Mouse (Mus musculus) lung, postnatal 0 days (tissue): Measurements from ENCODE around the gene Nfyc. TPM values are rescaled to one million over a fixed set of nuclear protein-coding genes. Genes with fewer than 3 reads are reported as not detected.

ENCODE experiments used
- ATAC-seq: fragments of 200-750 bp; cut with Nextera tagmentation; 2 replicates; pipeline ENCODE4 v1.8.0; 2017; ENCODE audit warnings: moderate library complexity
- DNase-seq: peaks from one replicate; pipeline ENCODE4 v3.0.0-alpha.2; 2016; ENCODE audit warnings: low spot score
- H3K27ac ChIP-seq: fragments of 300-500 bp; sonication (generic); 2 replicates; pipeline ENCODE4 v1.5.1; 2014; ENCODE audit warnings: antibody characterized with exemption, mild to moderate bottlenecking, low read length, mixed read lengths
- H3K27me3 ChIP-seq: fragments of 300-500 bp; sonication (generic); replicated peaks from 2 replicates; pipeline ENCODE4 v1.6.1; 2014; ENCODE audit warnings: low read length, mixed read lengths; ENCODE audit not compliant: insufficient read depth
- H3K36me3 ChIP-seq: fragments of 300-500 bp; sonication (generic); 2 replicates; pipeline ENCODE4 v1.6.1; 2014; ENCODE audit warnings: low read length, mixed read lengths; ENCODE audit not compliant: insufficient read depth
- H3K4me1 ChIP-seq: fragments of 300-500 bp; sonication (generic); 2 replicates; pipeline ENCODE4 v1.6.1; 2014; ENCODE audit warnings: antibody characterized with exemption, low read depth, low read length, mixed read lengths; ENCODE audit not compliant: insufficient read depth
- H3K4me2 ChIP-seq: fragments of 300-500 bp; sonication (generic); replicated peaks from 2 replicates; pipeline ENCODE4 v1.6.1; 2014; ENCODE audit warnings: low read depth, mild to moderate bottlenecking, low read length, moderate library complexity, mixed read lengths
- H3K4me3 ChIP-seq: fragments of 300-500 bp; sonication (generic); 2 replicates; pipeline ENCODE4 v1.5.1; 2014; ENCODE audit warnings: low read depth, low read length
- H3K9ac ChIP-seq: fragments of 300-500 bp; sonication (generic); replicated peaks from 2 replicates; pipeline ENCODE4 v1.6.1; 2014; ENCODE audit warnings: low read depth, mild to moderate bottlenecking
- H3K9me3 ChIP-seq: fragments of 300-500 bp; sonication (generic); 2 replicates; pipeline ENCODE4 v1.6.1; 2016; ENCODE audit warnings: low read length, mixed read lengths
- CTCF ChIP-seq: IDR thresholded peaks from 2 replicates; pipeline ENCODE4 v1.5.1; 2016; ENCODE audit warnings: antibody characterized with exemption, mild to moderate bottlenecking
- EP300 ChIP-seq: IDR thresholded peaks from 2 replicates; pipeline ENCODE4 v1.6.1; 2016; ENCODE audit warnings: antibody characterized with exemption, mild to moderate bottlenecking, control low read depth
- WGBS: fragments of 180-500 bp; shearing (Covaris S2); extraction: QIAGEN DNeasy Blood & Tissue Kit; methylation state at CpG from one replicate; pipeline ENCODE4 v1.1.7; 2014; 5-methylcytosine and 5-hydroxymethylcytosine counted together
- polyA plus RNA-seq: library from polyadenylated mRNA; unstranded; fragments of >200 nt; fragmentation: Nextera tagmentation; extraction: Ambion mirVana; gene quantifications from 2 replicates; pipeline ENCODE4 v1.2.1, GENCODE M21; 2015

The Nfyc gene
- polyA plus RNA-seq, 1 experiment from 2014 or later: 54.5 TPM

- Histone ChIP-seq H3K4me1 (peaks cover 2% of the 10 kb centered on the region; the same call in 1 of the 2 replicates), H3K36me3 (no peaks in the 10 kb centered on the region), H3K4me3 (peak within 1 kb of the TSS; percentile 69), H3K9ac (no peak within 1 kb of the TSS), H3K27me3 (peaks cover 31% of the 10 kb centered on the region), H3K9me3 (no peaks in the 10 kb centered on the region), H3K27ac (no peak within 1 kb of the TSS), H3K4me2 (peak within 1 kb of the TSS; percentile 100)
- no peak for DNase-seq
- TF ChIP-seq CTCF: no peak
- TF ChIP-seq EP300: no peak
- no peak for ATAC-seq
- 5% methylated on average over 41 of the region's 42 CpGs for WGBS
These were observed 83.2 kb downstream of the Nfyc start, which contains the start of gene Kcnq4 for GRCm38 (mm10) chr4:120747941-120748866. Gene Kcnq4, minus strand, starts transcription at chr4:120748612.

- DNase-seq (peak; percentile 34), ATAC-seq (peak; percentile 60)
These were observed 84.1 kb downstream of the Nfyc start for GRCm38 (mm10) chr4:120747243-120747792.

GRCm38 (mm10) chr4:120746552-120747150 is 84.7 kb downstream of the Nfyc start:
- H3K27me3 ChIP-seq: peaks cover 31% of the 10 kb centered on the region
- DNase-seq: peak; percentile 26
- no peaks in the 10 kb centered on the region for H3K36me3 ChIP-seq

More at GRCm38 (mm10) chr4:120747243-120747792, 84.1 kb downstream of the Nfyc start:
- H3K36me3 ChIP-seq: no peaks in the 10 kb centered on the region
- TF ChIP-seq CTCF (no peak), EP300 (no peak)
- H3K4me1 ChIP-seq: peaks cover 2% of the 10 kb centered on the region; the same call in 1 of the 2 replicates
- no peaks in the 10 kb centered on the region for H3K9me3 ChIP-seq
- H3K27me3 ChIP-seq: peaks cover 31% of the 10 kb centered on the region
- peak overlapping the region; percentile 33; the same call in 1 of the 2 replicates for H3K27ac ChIP-seq
- H3K9ac ChIP-seq: 0 out of 2 replicates have a peak overlapping the region, but pooled peaks have one; percentile 4
- H3K4me2 ChIP-seq: peak overlapping the region; percentile 100
- 0% methylated on average over 23 of the region's 75 CpGs for WGBS
- H3K4me3 ChIP-seq: peak overlapping the region; percentile 69

GRCm38 (mm10) chr4:120745731-120746551 is 85.4 kb downstream of the Nfyc start:
- Histone ChIP-seq H3K9ac (0 out of 2 replicates have a peak overlapping the region, but pooled peaks have one; percentile 4), H3K36me3 (no peaks in the 10 kb centered on the region), H3K4me1 (peaks cover 2% of the 10 kb centered on the region; the same call in 1 of the 2 replicates), H3K4me3 (peak overlapping the region; percentile 69), H3K4me2 (peak overlapping the region; percentile 100), H3K9me3 (no peaks in the 10 kb centered on the region), H3K27me3 (peaks cover 26% of the 10 kb centered on the region; the same call in 1 of the 2 replicates), H3K27ac (no peak overlapping the region)
- peak; percentile 49 for DNase-seq
- TF ChIP-seq CTCF: no peak
- no peak for TF ChIP-seq EP300
- 49% methylated on average over 10 of the region's 10 CpGs for WGBS
- ATAC-seq: 0 out of 2 replicates have a peak, but pooled peaks have one; percentile 3

More at GRCm38 (mm10) chr4:120746552-120747150, 84.7 kb downstream of the Nfyc start:
- Histone ChIP-seq H3K9ac (0 out of 2 replicates have a peak overlapping the region, but pooled peaks have one; percentile 4), H3K4me2 (peak overlapping the region; percentile 100), H3K4me1 (peaks cover 2% of the 10 kb centered on the region; the same call in 1 of the 2 replicates), H3K9me3 (no peaks in the 10 kb centered on the region), H3K4me3 (peak overlapping the region; percentile 69), H3K27ac (peak overlapping the region; percentile 33; the same call in 1 of the 2 replicates)
- TF ChIP-seq CTCF (no peak), EP300 (no peak)
- 10% methylated on average over 21 of the region's 53 CpGs for WGBS
- ATAC-seq: peak; percentile 68

GRCm38 (mm10) chr4:120743636-120744035 is 87.7 kb downstream of the Nfyc start:
- 29% methylated on average over 2 of the region's 3 CpGs for WGBS

More at GRCm38 (mm10) chr4:120743636-120744035, 87.7 kb downstream of the Nfyc start:
- DNase-seq: no peak
- Histone ChIP-seq H3K27me3 (peaks cover 16% of the 10 kb centered on the region; the same call in 1 of the 2 replicates), H3K4me2 (no peak overlapping the region), H3K4me1 (peaks cover 2% of the 10 kb centered on the region; the same call in 1 of the 2 replicates), H3K9ac (no peak overlapping the region), H3K4me3 (no peak overlapping the region), H3K27ac (no peak overlapping the region; the same call in 1 of the 2 replicates), H3K36me3 (no peaks in the 10 kb centered on the region), H3K9me3 (no peaks in the 10 kb centered on the region)
- no peak for TF ChIP-seq EP300
- ATAC-seq: peak; percentile 27; the same call in 1 of the 2 replicates
